Mouse (Mus musculus) kidney, postnatal 14 days (tissue): ENCODE measurements around the gene Ttc30a1.

Source experiments
- DNase-seq: peaks from one replicate; pipeline ENCODE4 v3.0.0; 2022; ENCODE audit warnings: mixed read lengths

Gene Ttc30a1

DNA sequence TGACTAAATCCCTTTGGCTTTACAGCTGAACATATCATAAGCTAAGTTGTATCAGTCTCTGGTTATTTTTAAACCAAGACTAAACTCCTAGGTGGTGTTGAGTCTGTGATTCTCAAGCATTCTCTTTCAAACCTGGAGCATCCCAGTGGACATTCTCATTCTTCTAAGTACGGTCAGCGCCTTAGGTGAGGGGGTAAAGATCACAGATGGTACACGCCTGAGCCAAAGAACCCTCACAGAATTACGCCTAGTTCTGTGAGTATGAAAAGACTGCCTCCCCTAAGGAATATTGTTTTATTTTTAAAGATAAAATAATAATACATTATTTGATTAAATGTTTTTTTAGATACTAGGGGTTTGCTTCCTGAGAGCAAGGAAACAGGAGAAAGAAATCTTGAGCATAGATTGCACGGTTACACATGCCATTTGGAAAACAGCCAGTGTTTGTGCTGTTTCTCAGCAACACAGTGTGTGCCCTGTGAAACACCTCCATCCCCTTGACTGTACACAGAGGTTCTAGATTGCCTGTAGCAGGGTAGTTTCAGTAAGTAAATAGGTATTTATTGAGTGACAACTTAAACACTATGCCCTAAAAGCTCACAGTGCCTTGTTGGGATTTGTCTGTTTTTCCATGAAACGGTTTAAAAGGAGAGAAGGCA is 51.9 kb downstream of the Ttc30a1 start:
- DNase-seq, result no peak

DNA sequence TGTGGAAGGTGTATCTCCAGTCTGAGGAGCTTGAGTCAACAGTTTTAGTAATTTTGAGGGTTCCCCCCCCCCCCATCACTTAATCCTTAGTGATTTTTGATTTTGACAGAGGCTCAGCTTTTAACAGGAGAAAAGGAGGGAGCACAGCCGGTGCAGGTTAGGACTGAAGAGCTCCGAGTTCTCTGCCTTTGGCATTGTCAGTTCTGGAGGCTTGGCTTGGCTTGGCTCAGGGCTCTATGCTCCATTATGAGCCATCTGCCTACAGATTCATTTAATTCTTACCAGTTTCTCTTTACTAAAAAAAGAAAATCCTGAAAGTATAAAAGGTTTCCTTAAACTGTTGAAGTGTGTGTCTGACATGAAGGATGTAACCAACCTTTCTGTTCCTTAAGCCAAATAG is 52.6 kb downstream of the Ttc30a1 start:
- no peak for DNase-seq
